Mouse (Mus musculus): Measurements from ENCODE around the gene Zfp324. TPM values are rescaled to one million over a fixed set of nuclear protein-coding genes. Genes with fewer than 3 reads are reported as not detected.

The Zfp324 gene
- polyA plus RNA-seq, 1 experiment from 2014 or later = 14.4 TPM

GRCm38 (mm10) chr7:12980291-12980690, 14.7 kb downstream of the Zfp324 start:
- ATAC-seq (ENCODE audit: low FRiP score, low TSS enrichment) (no peak), DNase-seq (no peak)
- Histone ChIP-seq H3K27me3 (ENCODE audit: control insufficient read depth, insufficient read depth, low read length) (no peaks in the 10 kb centered on the region), H3K27ac (replicated peaks; ENCODE audit: low read depth, low read length) (no peak overlapping the region), H3K4me2 (ENCODE audit: low read length) (no peak overlapping the region), H3K4me3 (replicated peaks; ENCODE audit: low read depth, low read length) (no peak overlapping the region), H3K9ac (replicated peaks; ENCODE audit: low read length) (no peak overlapping the region), H3K9me3 (ENCODE audit: control insufficient read depth, low read length) (no peaks in the 10 kb centered on the region), H3K36me3 (ENCODE audit: control insufficient read depth, insufficient read depth, low read length) (peaks cover 8% of the 10 kb centered on the region; the same call in 1 of the 2 replicates), H3K4me1 (ENCODE audit: control insufficient read depth, insufficient read depth, low read length) (peaks cover 11% of the 10 kb centered on the region)
- WGBS = 95% methylated on average over 7 of the region's 7 CpGs

- Histone ChIP-seq H3K27ac (replicated peaks; ENCODE audit: low read depth, low read length) (no peak overlapping the region), H3K4me3 (replicated peaks; ENCODE audit: low read depth, low read length) (no peak overlapping the region), H3K4me2 (ENCODE audit: low read length) (no peak overlapping the region), H3K36me3 (ENCODE audit: control insufficient read depth, insufficient read depth, low read length) (peaks cover 8% of the 10 kb centered on the region; the same call in 1 of the 2 replicates), H3K4me1 (ENCODE audit: control insufficient read depth, insufficient read depth, low read length) (no peaks in the 10 kb centered on the region), H3K9ac (replicated peaks; ENCODE audit: low read length) (no peak overlapping the region), H3K27me3 (ENCODE audit: control insufficient read depth, insufficient read depth, low read length) (no peaks in the 10 kb centered on the region), H3K9me3 (ENCODE audit: control insufficient read depth, low read length) (no peaks in the 10 kb centered on the region)
- ATAC-seq (ENCODE audit: low FRiP score, low TSS enrichment) (no peak), DNase-seq (no peak)
- WGBS = 95% methylated on average over 1 of the region's 1 CpGs
Observed at GRCm38 (mm10) chr7:12985724-12986123, 20.1 kb downstream of the Zfp324 start.

- ATAC-seq (ENCODE audit: low FRiP score, low TSS enrichment) (no peak), DNase-seq (no peak)
- H3K4me2 ChIP-seq (ENCODE audit: low read length) = no peak overlapping the region
- 89% methylated on average over 8 of the region's 8 CpGs for WGBS
- H3K36me3 ChIP-seq (ENCODE audit: control insufficient read depth, insufficient read depth, low read length) = peaks cover 7% of the 10 kb centered on the region; the same call in 1 of the 2 replicates
- no peaks in the 10 kb centered on the region for H3K9me3 ChIP-seq (ENCODE audit: control insufficient read depth, low read length)
- H3K27me3 ChIP-seq (ENCODE audit: control insufficient read depth, insufficient read depth, low read length) = no peaks in the 10 kb centered on the region
- H3K4me1 ChIP-seq (ENCODE audit: control insufficient read depth, insufficient read depth, low read length) = no peaks in the 10 kb centered on the region
- H3K9ac ChIP-seq (replicated peaks; ENCODE audit: low read length) = no peak overlapping the region
- H3K27ac ChIP-seq (replicated peaks; ENCODE audit: low read depth, low read length) = no peak overlapping the region
- no peak overlapping the region for H3K4me3 ChIP-seq (replicated peaks; ENCODE audit: low read depth, low read length)
Observed at GRCm38 (mm10) chr7:12986906-12987305, 21.3 kb downstream of the Zfp324 start.

DNA sequence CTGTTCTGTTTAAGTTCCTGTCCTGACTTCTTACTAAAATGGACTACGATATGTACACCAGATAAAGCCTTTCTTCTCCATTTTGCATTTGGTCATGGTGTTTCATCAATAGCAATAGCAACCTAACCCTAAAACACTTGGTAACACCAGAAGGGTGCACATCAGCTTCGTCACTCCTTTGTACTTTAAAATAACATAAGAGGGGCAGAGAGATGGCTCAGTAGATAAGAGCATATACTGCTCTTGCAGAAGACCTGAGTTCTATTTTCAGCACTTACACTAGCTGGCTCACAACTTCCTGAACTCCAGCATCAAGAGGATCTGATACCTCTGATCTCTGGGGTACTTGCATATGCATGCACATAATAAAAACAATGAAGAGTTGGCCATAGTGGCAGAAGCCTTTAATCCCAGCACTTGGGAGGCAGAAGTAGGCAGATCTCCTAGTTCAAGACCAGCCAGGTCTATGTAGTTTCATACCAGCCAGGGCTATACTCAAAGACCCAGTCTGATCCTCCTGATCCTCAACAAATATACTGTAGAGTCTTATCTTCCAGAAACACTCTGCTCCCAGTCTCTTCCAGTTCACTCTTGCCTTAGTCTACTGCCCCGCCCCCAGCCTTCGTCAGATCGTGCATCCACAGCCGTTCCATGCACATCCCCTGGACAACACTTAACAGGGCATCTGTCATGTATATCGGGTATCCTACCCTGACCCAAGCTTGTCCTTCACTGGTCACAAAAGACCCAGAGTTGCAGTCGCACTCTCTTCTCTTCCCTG, 22.0 kb downstream of the Zfp324 start:
- no peaks in the 10 kb centered on the region for H3K27me3 ChIP-seq (ENCODE audit: control insufficient read depth, insufficient read depth, low read length)
- no peak overlapping the region for H3K9ac ChIP-seq (replicated peaks; ENCODE audit: low read length)
- H3K4me2 ChIP-seq (ENCODE audit: low read length) = no peak overlapping the region
- H3K4me3 ChIP-seq (replicated peaks; ENCODE audit: low read depth, low read length) = no peak overlapping the region
- no peak overlapping the region for H3K27ac ChIP-seq (replicated peaks; ENCODE audit: low read depth, low read length)
- no peak for ATAC-seq (ENCODE audit: low FRiP score, low TSS enrichment)
- no peaks in the 10 kb centered on the region for H3K9me3 ChIP-seq (ENCODE audit: control insufficient read depth, low read length)
- no peak for DNase-seq
- no peaks in the 10 kb centered on the region for H3K36me3 ChIP-seq (ENCODE audit: control insufficient read depth, insufficient read depth, low read length)
- no peaks in the 10 kb centered on the region for H3K4me1 ChIP-seq (ENCODE audit: control insufficient read depth, insufficient read depth, low read length)
- 87% methylated on average over 8 of the region's 8 CpGs for WGBS

GRCm38 (mm10) chr7:12992222-12992621, 26.6 kb downstream of the Zfp324 start:
- no peaks in the 10 kb centered on the region for H3K27me3 ChIP-seq (ENCODE audit: control insufficient read depth, insufficient read depth, low read length)
- no peak overlapping the region for H3K27ac ChIP-seq (replicated peaks; ENCODE audit: low read depth, low read length)
- no peak overlapping the region for H3K4me3 ChIP-seq (replicated peaks; ENCODE audit: low read depth, low read length)
- DNase-seq = no peak
- no peak overlapping the region for H3K4me2 ChIP-seq (ENCODE audit: low read length)
- ATAC-seq (ENCODE audit: low FRiP score, low TSS enrichment) = no peak
- H3K9ac ChIP-seq (replicated peaks; ENCODE audit: low read length) = no peak overlapping the region
- H3K9me3 ChIP-seq (ENCODE audit: control insufficient read depth, low read length) = no peaks in the 10 kb centered on the region
- no peaks in the 10 kb centered on the region for H3K36me3 ChIP-seq (ENCODE audit: control insufficient read depth, insufficient read depth, low read length)
- H3K4me1 ChIP-seq (ENCODE audit: control insufficient read depth, insufficient read depth, low read length) = no peaks in the 10 kb centered on the region
- 12% methylated on average over 3 of the region's 3 CpGs for WGBS

DNA sequence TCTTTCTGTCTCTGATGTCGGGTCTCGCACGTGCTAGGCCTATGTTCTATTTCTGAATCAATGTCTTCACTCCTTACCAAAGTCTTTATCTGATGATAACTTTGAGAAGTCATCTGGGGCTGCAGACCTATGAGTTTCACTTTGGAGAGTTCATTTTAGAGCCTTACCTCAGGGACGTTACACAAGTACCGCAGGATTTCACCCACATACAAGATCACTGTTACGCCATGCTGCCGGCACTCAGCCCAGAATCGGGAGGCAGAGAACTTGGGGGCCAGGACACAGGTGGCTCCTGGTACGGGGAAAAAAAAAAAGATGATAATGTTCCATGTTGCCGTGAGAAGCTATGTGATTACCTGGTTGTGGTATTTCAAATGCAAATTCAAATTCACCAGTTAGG, 27.5 kb downstream of the Zfp324 start:
- H3K4me1 ChIP-seq (ENCODE audit: control insufficient read depth, insufficient read depth, low read length) = no peaks in the 10 kb centered on the region
- H3K9me3 ChIP-seq (ENCODE audit: control insufficient read depth, low read length) = no peaks in the 10 kb centered on the region
- H3K27me3 ChIP-seq (ENCODE audit: control insufficient read depth, insufficient read depth, low read length) = no peaks in the 10 kb centered on the region
- no peak overlapping the region for H3K4me2 ChIP-seq (ENCODE audit: low read length)
- ATAC-seq (ENCODE audit: low FRiP score, low TSS enrichment) (no peak), DNase-seq (no peak)
- H3K9ac ChIP-seq (replicated peaks; ENCODE audit: low read length) = no peak overlapping the region
- no peaks in the 10 kb centered on the region for H3K36me3 ChIP-seq (ENCODE audit: control insufficient read depth, insufficient read depth, low read length)
- WGBS = 94% methylated on average over 10 of the region's 10 CpGs
- no peak overlapping the region for H3K4me3 ChIP-seq (replicated peaks; ENCODE audit: low read depth, low read length)
- H3K27ac ChIP-seq (replicated peaks; ENCODE audit: low read depth, low read length) = no peak overlapping the region

DNA sequence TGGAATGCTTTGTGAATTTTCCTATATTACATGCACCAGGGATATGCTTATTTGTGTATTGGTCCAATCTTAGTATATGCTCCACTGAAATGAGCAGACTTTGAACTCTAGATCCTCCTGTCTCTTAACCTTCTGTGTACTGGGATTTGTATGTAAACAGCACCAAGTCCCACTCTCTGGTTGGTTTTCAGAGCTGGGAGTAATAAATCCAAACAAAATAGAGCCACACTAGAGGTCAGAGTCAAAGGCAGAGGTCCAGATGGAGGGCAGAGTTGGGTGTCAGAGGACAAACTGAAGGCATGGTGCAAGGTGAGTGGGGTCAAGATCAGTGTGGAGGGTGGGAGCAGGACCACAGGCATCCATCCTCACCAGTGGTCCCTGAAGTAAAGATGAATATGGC, 30.2 kb downstream of the Zfp324 start:
- Histone ChIP-seq H3K9ac (replicated peaks; ENCODE audit: low read length) (no peak overlapping the region), H3K27me3 (ENCODE audit: control insufficient read depth, insufficient read depth, low read length) (no peaks in the 10 kb centered on the region), H3K36me3 (ENCODE audit: control insufficient read depth, insufficient read depth, low read length) (no peaks in the 10 kb centered on the region), H3K4me3 (replicated peaks; ENCODE audit: low read depth, low read length) (no peak overlapping the region), H3K4me1 (ENCODE audit: control insufficient read depth, insufficient read depth, low read length) (no peaks in the 10 kb centered on the region), H3K9me3 (ENCODE audit: control insufficient read depth, low read length) (no peaks in the 10 kb centered on the region), H3K27ac (replicated peaks; ENCODE audit: low read depth, low read length) (no peak overlapping the region), H3K4me2 (ENCODE audit: low read length) (no peak overlapping the region)
- DNase-seq = no peak
- ATAC-seq (ENCODE audit: low FRiP score, low TSS enrichment) = no peak

DNA sequence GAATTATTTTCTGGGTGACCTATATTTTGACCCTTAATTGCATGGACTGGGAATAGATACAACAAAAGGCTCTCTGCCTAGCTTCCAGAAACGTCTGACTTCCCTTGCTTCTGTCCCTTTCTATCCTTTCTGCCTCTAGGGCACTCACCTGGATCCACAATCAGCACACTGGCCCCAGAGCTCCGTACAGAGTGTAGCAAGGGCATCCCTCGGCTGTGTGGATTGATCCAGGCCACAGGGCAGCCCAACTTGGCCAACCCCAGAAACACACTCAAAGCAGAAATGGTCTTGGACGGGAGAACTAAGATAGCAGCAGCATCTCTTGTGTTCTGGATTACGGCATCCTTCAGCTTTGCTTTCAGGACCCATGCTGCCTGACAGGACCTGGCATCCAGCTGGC, 31.6 kb downstream of the Zfp324 start:
- 72% methylated on average over 5 of the region's 5 CpGs for WGBS
- Histone ChIP-seq H3K27me3 (ENCODE audit: control insufficient read depth, insufficient read depth, low read length) (no peaks in the 10 kb centered on the region), H3K27ac (replicated peaks; ENCODE audit: low read depth, low read length) (no peak overlapping the region), H3K36me3 (ENCODE audit: control insufficient read depth, insufficient read depth, low read length) (no peaks in the 10 kb centered on the region), H3K9ac (replicated peaks; ENCODE audit: low read length) (no peak overlapping the region), H3K4me2 (ENCODE audit: low read length) (no peak overlapping the region), H3K4me3 (replicated peaks; ENCODE audit: low read depth, low read length) (no peak overlapping the region), H3K9me3 (ENCODE audit: control insufficient read depth, low read length) (no peaks in the 10 kb centered on the region), H3K4me1 (ENCODE audit: control insufficient read depth, insufficient read depth, low read length) (no peaks in the 10 kb centered on the region)
- DNase-seq (no peak), ATAC-seq (ENCODE audit: low FRiP score, low TSS enrichment) (no peak)

GRCm38 (mm10) chr7:12998053-12998452, 32.4 kb downstream of the Zfp324 start, which contains the start of gene Slc27a5:
Gene Slc27a5, minus strand, starts transcription at chr7:12998192.
- DNase-seq = no peak
- Histone ChIP-seq H3K9me3 (ENCODE audit: control insufficient read depth, low read length) (no peaks in the 10 kb centered on the region), H3K27ac (replicated peaks; ENCODE audit: low read depth, low read length) (no peak within 1 kb of the TSS), H3K4me2 (ENCODE audit: low read length) (no peak within 1 kb of the TSS), H3K9ac (replicated peaks; ENCODE audit: low read length) (no peak within 1 kb of the TSS), H3K27me3 (ENCODE audit: control insufficient read depth, insufficient read depth, low read length) (no peaks in the 10 kb centered on the region), H3K4me3 (replicated peaks; ENCODE audit: low read depth, low read length) (no peak within 1 kb of the TSS), H3K4me1 (ENCODE audit: control insufficient read depth, insufficient read depth, low read length) (no peaks in the 10 kb centered on the region), H3K36me3 (ENCODE audit: control insufficient read depth, insufficient read depth, low read length) (no peaks in the 10 kb centered on the region)
- ATAC-seq (ENCODE audit: low FRiP score, low TSS enrichment) = no peak
- 82% methylated on average over 5 of the region's 5 CpGs for WGBS
